Mouse (Mus musculus) testis, adult 2 months (tissue): ENCODE results near the gene Ogfod2.

ENCODE experiments used
- CTCF ChIP-seq: fragments of 200-500 bp; IDR thresholded peaks from 2 replicates; pipeline ENCODE4 v1.5.1; 2012; ENCODE audit warnings: low read depth, mild to moderate bottlenecking, inconsistent platforms, low read length, moderate library complexity; ENCODE audit not compliant: control insufficient read depth, insufficient read depth, insufficient replicate concordance
- POLR2A ChIP-seq: fragments of 200-500 bp; IDR thresholded peaks from 2 replicates; pipeline ENCODE4 v1.6.1; 2012; ENCODE audit warnings: low read depth, mild to moderate bottlenecking, inconsistent platforms, low read length, moderate library complexity; ENCODE audit not compliant: control insufficient read depth

DNA sequence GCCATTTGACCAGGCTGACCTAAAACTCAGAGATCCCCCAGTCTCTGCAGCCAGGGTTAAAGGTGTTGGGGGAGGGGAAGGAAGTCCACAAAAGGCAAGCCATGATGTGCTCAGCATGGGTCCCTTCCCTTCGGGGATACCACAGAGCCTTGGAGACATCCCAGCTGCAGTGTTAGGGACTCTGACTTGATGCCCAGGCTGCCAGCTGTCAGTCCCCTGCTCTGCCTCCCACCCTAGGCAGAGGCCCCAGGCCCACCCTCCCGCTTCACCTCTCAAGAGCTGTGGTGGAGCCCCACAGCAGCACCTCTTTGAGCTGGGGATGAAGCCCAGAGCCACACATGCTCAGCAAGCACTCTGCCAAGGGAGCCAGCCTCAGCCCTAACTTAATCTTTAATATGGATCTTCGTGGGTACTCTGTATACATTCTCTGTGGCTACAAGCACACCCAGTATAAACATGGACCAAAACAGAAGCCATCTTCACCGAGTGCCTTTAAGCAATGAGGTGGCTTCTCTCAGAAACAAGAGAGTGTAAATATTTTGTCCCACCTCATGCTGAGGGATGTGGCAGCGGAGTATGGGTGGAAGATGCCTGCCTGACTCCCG is 34.1 kb upstream of the Ogfod2 start:
- TF ChIP-seq CTCF (no peak), POLR2A (no peak)
